Mouse (Mus musculus): ENCODE measurements at regions not wholly inside any gene's neighbourhood (a gene's known extent, or its start where the extent isn't known, plus 50 kb on each side); places are given as distances from the start of the nearest gene placed in this dataset.
A peak's percentile ranks its signal among the peaks of the same experiment; 100 is the strongest.

DNA sequence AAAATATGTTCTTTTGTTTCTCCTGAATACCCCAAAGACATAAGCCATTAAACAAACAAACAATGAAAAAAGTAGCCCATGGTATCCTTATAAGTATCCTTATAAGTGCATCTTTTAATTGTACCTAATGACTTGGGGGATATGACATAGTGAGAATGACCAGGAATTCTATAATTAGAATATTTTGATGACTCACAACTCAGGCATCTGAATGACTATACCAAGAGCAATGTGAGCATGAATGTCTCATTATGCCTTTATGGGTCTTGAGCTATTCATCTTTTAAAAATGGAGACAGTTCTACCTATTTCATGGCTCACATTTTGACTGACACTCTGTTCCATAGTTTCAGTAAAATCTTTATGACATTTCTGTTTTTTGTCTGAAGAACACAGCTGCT lies 423.3 kb downstream of the Kcna4 start:
- H3K27ac ChIP-seq (ENCODE audit: low read depth, low read length) = no peak overlapping the region
- ATAC-seq (replicated peaks; ENCODE audit: low FRiP score) (no peak), DNase-seq (ENCODE audit: low spot score) (no peak)
- no peak overlapping the region for H3K9ac ChIP-seq (ENCODE audit: low read length)
- no peaks in the 10 kb centered on the region for H3K9me3 ChIP-seq (ENCODE audit: control insufficient read depth, low read length)
- no peaks in the 10 kb centered on the region for H3K4me1 ChIP-seq (replicated peaks; ENCODE audit: control insufficient read depth, insufficient read depth, low read length)
- H3K36me3 ChIP-seq (ENCODE audit: control insufficient read depth, insufficient read depth, low read length) = no peaks in the 10 kb centered on the region
- H3K4me2 ChIP-seq (ENCODE audit: low read depth, low read length, severe bottlenecking) = no peak overlapping the region
- no peaks in the 10 kb centered on the region for H3K27me3 ChIP-seq (ENCODE audit: control insufficient read depth, insufficient read depth, low read length)
- H3K4me3 ChIP-seq (ENCODE audit: low read depth, low read length) = no peak overlapping the region

DNA sequence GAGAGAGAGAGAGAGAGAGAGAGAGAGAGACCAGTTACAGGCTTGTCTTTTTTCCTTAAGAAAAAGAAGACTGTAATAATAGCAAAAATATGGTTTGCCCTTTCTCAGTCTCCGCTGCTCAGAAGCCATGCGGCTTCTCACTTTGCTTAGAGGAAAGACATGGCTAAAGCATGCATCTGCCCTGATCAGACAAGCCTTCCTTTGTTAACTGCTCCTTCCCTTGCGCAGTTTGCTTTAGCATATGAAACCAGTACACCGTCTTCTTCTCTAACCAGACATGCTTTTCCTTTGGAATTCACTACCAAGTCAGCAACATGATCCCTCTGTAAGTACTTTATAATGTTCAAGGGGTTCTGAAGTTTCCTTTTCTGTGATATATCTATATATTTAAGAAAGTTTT lies 439.0 kb downstream of the Kcna4 start:
- Histone ChIP-seq H3K27me3 (ENCODE audit: control insufficient read depth, insufficient read depth, low read length) (no peaks in the 10 kb centered on the region), H3K4me3 (ENCODE audit: low read depth, low read length) (no peak overlapping the region), H3K27ac (ENCODE audit: low read depth, low read length) (no peak overlapping the region), H3K9ac (ENCODE audit: low read length) (no peak overlapping the region), H3K4me1 (replicated peaks; ENCODE audit: control insufficient read depth, insufficient read depth, low read length) (no peaks in the 10 kb centered on the region), H3K36me3 (ENCODE audit: control insufficient read depth, insufficient read depth, low read length) (no peaks in the 10 kb centered on the region), H3K9me3 (ENCODE audit: control insufficient read depth, low read length) (no peaks in the 10 kb centered on the region), H3K4me2 (ENCODE audit: low read depth, low read length, severe bottlenecking) (no peak overlapping the region)
- 81% methylated on average over 4 of the region's 4 CpGs for WGBS
- DNase-seq (ENCODE audit: low spot score) (no peak), ATAC-seq (replicated peaks; ENCODE audit: low FRiP score) (no peak)

DNA sequence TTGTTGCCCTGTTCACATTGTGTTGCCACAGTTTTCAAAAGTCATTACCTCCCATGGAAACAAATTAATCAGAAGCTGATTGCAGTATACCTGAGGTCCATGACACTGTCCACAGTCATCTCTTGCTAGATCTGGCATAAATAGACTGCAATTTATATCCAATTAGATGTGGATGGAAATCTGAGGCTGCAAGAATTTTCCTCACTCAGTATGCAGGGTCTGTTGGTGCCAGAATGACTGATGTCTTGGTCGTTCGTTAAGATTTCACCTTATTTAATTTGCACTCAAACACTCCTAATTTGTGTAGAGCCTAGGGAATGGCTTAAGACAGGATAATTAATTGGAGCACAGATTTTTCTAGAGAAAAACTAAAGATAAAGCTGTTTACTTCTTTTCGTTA lies 443.9 kb downstream of the Kcna4 start:
- no peaks in the 10 kb centered on the region for H3K27me3 ChIP-seq (ENCODE audit: control insufficient read depth, insufficient read depth, low read length)
- H3K4me2 ChIP-seq (ENCODE audit: low read depth, low read length, severe bottlenecking) = no peak overlapping the region
- H3K9ac ChIP-seq (ENCODE audit: low read length) = no peak overlapping the region
- H3K36me3 ChIP-seq (ENCODE audit: control insufficient read depth, insufficient read depth, low read length) = no peaks in the 10 kb centered on the region
- DNase-seq (ENCODE audit: low spot score) (no peak), ATAC-seq (replicated peaks; ENCODE audit: low FRiP score) (peak; percentile 83)
- H3K4me1 ChIP-seq (replicated peaks; ENCODE audit: control insufficient read depth, insufficient read depth, low read length) = no peaks in the 10 kb centered on the region
- no peak overlapping the region for H3K4me3 ChIP-seq (ENCODE audit: low read depth, low read length)
- WGBS = 51% methylated on average over 3 of the region's 3 CpGs
- H3K9me3 ChIP-seq (ENCODE audit: control insufficient read depth, low read length) = no peaks in the 10 kb centered on the region
- no peak overlapping the region for H3K27ac ChIP-seq (ENCODE audit: low read depth, low read length)

DNA sequence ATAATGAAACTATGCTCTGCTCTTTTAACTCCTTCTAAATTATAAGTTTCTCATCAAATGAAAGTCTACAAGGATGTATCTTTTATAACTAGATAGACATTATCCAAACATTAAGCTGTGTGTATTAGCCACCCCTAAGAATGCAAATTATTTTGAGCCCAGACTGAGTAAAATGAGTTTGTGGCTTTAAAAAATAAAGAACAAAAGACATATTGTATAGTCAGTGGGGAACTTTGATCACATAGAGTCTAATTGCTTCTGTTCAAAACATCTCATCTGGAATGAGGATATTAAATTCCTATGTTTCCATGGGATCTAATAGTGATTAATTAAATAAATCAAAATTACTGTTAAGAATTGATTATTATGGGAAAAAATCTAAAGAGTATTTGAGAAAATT lies 444.3 kb downstream of the Kcna4 start:
- no peak overlapping the region for H3K4me3 ChIP-seq (ENCODE audit: low read depth, low read length)
- H3K4me2 ChIP-seq (ENCODE audit: low read depth, low read length, severe bottlenecking) = no peak overlapping the region
- no peaks in the 10 kb centered on the region for H3K36me3 ChIP-seq (ENCODE audit: control insufficient read depth, insufficient read depth, low read length)
- no peak overlapping the region for H3K9ac ChIP-seq (ENCODE audit: low read length)
- ATAC-seq (replicated peaks; ENCODE audit: low FRiP score) (peak; percentile 70), DNase-seq (ENCODE audit: low spot score) (no peak)
- no peaks in the 10 kb centered on the region for H3K27me3 ChIP-seq (ENCODE audit: control insufficient read depth, insufficient read depth, low read length)
- H3K9me3 ChIP-seq (ENCODE audit: control insufficient read depth, low read length) = no peaks in the 10 kb centered on the region
- no peaks in the 10 kb centered on the region for H3K4me1 ChIP-seq (replicated peaks; ENCODE audit: control insufficient read depth, insufficient read depth, low read length)
- no peak overlapping the region for H3K27ac ChIP-seq (ENCODE audit: low read depth, low read length)

Data from forebrain, embryonic 11.5 days (tissue).